Mouse (Mus musculus) neutrophil, adult 5-6 weeks (primary cell): Measurements from ENCODE around the gene Dcdc2b. TPM values are rescaled to one million over a fixed set of nuclear protein-coding genes. Genes with fewer than 3 reads are reported as not detected.

Experiments used
- total RNA-seq: library from RNA; stranded (forward); fragments of 200-1000 nt; gene quantifications from 2 replicates; pipeline ENCODE4 v1.2.3, GENCODE M21; 2017

The Dcdc2b gene
- total RNA-seq, 1 experiment from 2014 or later: 3.8 TPM

Other genes starting within 250 kb of the Dcdc2b start
- gene Zbtb8a, start 236.1 kb downstream of the Dcdc2b start, total RNA-seq: 2.3 and 3.3 TPM in 2 replicates
- gene Zbtb8b, start 173.4 kb downstream of the Dcdc2b start, total RNA-seq: not detected in 2 replicates
- gene Bsdc1, start 152.7 kb downstream of the Dcdc2b start, total RNA-seq: 94.7 and 122 TPM in 2 replicates
- not detected in 2 replicates for gene Tssk3, start 123.2 kb downstream of the Dcdc2b start, total RNA-seq
- gene Fam229a, start 123.1 kb downstream of the Dcdc2b start, total RNA-seq: not detected in 2 replicates
- 97.5 and 100 TPM in 2 replicates for gene Marcksl1, start 100.7 kb downstream of the Dcdc2b start, total RNA-seq
- gene Hdac1, start 71.5 kb downstream of the Dcdc2b start, total RNA-seq: 81.6 and 87.7 TPM in 2 replicates
- gene Lck, start 40.6 kb downstream of the Dcdc2b start, total RNA-seq: 54.2 and 70.1 TPM in 2 replicates
- 0.98 TPM in 1 of 2 replicates, not detected in the other for gene Fam167b, start 35.7 kb downstream of the Dcdc2b start, total RNA-seq
- 72.7 and 74.6 TPM in 2 replicates for gene Eif3i, start 13.6 kb downstream of the Dcdc2b start, total RNA-seq
- 164 TPM in 2 replicates for gene Tmem234, start 13.6 kb downstream of the Dcdc2b start, total RNA-seq
- 25.7 and 27.5 TPM in 2 replicates for gene Iqcc, start 4.8 kb upstream of the Dcdc2b start, total RNA-seq
- 42.6 and 53.2 TPM in 2 replicates for gene Ccdc28b, start 9.7 kb upstream of the Dcdc2b start, total RNA-seq
- 39.2 and 41.5 TPM in 2 replicates for gene Txlna, start 26.8 kb upstream of the Dcdc2b start, total RNA-seq
- 23.9 and 27.9 TPM in 2 replicates for gene Kpna6, start 58.5 kb upstream of the Dcdc2b start, total RNA-seq
- gene Tmem39b, start 82.6 kb upstream of the Dcdc2b start, total RNA-seq: 4.4 and 5.0 TPM in 2 replicates
- 102 and 104 TPM in 2 replicates for gene Khdrbs1, start 128.0 kb upstream of the Dcdc2b start, total RNA-seq
- 328 and 348 TPM in 2 replicates for gene Ptp4a2, start 197.0 kb upstream of the Dcdc2b start, total RNA-seq